Mouse (Mus musculus): Measurements from ENCODE around the gene Ubtd2. TPM values are rescaled to one million over a fixed set of nuclear protein-coding genes. Genes with fewer than 3 reads are reported as not detected.

Ubtd2 gene
- total RNA-seq, 2 experiments from 2014 or later: 65.6 to 68.6 TPM

DNA sequence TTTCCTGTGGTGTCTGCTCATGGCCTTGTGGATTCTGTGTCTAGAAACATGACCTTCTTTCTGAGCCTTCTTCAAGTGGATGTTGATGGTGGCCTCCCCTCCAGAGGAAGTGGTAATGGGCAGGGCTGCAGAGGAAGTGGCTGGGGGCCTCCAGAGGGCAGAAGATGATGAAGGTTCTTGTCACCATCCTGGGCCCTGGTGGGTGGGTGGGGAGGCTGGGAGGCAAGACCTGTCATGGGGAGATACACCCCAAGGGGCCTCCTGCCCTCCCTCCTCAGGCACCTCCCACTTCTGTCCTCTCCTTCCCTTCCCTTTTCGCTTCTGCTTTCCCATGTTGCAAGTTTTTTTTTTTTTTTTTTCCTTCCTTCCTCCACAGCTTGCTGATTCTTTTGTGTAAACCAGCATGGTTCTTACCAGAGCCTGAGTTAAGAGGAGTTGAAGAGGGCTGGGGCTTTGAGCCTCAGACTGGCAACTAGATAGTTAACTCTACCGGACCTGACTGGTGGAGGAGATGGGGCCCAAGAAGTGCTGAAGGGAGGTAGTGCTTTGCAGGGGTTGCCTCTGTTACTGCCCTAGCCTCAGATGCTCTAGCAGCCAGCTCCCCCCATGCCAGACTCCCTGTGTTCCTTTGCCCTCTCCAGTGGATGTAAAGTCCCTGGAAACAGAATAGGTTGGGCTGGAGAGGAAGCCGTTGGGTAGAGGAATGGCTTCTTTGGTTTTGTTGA is 87.7 kb downstream of the Ubtd2 start:
- intact Hi-C loops (cut with DNase I): no loop called here
- no peak for DNase-seq

DNA sequence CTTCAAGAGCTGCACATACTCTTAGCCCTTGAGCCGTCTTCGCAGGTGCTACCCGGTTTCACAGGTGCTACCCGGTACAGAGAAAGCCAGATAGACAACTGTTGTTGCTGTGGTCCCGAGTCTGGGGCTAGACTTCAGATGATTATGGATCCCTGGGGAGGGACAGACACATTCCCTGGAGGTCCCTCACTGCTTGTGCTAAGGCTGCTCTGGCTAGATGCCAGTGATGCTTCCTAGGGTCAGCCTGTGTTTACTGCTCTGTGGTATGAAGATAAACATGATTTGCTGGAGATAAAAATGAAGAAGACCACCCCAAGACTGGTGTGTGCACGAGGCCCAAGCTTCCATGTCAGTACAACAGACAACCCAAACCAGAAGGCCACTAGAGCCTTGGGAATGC is 88.9 kb downstream of the Ubtd2 start:
- DNase-seq: no peak

DNA sequence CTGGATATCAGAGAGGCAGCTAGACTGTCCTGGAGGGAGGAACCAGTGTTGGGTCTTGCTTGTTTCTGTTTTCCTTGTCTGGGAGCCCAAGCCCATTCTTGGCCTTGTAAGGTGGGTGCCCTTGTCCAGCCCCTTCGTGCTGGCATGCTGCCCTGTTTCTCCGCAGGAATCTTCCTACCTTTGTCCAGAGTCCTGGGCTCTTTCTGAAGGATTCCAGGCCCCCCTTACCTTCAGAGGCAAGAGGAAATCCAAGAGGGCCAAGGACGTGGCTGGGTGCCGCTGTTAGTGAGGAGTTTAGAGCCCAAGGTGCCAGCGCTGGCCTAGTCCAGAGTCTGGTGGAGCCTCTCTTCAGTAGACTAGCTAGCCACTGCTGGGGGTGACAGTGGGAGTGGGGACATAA is 89.3 kb downstream of the Ubtd2 start:
- no peak for DNase-seq

More for the DNA sequence above, 88.9 kb downstream of the Ubtd2 start:
- intact Hi-C loops (cut with DNase I): no loop called here

DNA sequence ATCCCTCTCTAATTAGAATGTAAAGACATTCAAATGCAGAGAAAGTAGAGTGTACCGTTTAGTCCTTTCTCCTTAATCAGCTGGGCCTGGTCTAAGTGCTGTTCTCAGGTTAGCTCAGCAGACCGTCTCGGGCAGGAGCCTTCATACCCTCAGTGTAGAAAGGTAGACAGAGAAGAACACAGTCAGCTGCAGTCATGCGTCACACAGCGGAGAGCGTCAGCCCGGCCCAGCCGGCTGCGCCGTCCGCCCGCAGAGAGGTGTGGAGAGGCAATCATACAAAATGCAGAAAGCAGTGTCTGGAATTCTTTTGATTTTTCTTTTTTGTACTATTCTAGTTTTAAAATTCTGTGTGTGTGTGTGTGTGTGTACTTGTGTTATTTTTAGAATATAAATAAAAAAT is 90.4 kb downstream of the Ubtd2 start:
- DNase-seq: no peak
- intact Hi-C loops (cut with DNase I): no loop called here

More for the DNA sequence above, 89.3 kb downstream of the Ubtd2 start:
- intact Hi-C loops (cut with DNase I): no loop called here

DNA sequence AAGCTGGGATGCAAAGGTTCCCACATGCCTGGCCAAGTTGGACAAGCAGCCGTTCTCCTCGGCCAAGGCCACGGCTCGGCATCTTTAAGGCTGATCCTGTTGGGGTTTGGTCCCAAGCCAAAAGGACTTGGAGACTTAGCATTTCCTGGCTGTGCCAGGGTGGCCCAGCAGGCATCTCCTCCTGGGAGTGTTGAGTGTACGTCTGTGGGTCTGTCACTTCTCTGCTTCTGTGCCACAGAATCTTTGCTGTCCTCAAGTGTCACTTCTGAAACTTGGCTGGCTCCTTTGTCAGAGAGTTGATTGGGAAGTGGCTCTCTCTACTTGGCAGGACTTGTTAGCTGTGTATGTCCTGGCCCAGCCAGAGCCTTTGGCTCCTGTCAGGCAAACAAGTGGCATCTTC is 91.3 kb downstream of the Ubtd2 start:
- peak; percentile 85 for DNase-seq
- intact Hi-C loops (cut with DNase I): no loop called here

DNA sequence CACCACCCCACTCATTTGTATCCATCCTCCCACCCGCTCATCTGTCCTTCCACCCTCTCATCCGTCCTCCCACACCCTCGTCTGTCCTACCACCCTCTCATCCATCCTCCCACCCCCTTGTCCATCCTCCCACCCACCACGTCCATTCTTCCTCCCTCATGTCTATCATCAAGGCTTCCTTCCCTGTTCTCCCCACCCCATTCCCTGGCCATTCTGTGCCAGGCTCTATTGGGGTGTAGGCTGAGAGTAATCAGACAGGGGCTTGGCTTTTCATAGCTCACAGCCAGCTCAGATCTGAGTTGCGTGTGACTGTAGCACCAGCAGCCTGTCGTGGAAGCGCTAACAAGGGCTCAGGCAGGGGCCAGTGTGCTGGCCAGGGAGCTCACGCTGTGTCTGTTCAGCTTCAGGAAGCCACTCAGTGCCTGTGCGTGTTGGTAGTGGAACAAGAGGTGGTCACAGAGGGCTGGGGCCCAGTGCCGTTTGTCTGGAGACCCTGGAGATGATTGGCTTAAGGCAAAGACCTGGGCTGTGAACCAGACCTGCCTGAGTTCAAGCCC is 92.3 kb downstream of the Ubtd2 start:
- intact Hi-C loops (cut with DNase I): no loop called here
- DNase-seq: no peak

DNA sequence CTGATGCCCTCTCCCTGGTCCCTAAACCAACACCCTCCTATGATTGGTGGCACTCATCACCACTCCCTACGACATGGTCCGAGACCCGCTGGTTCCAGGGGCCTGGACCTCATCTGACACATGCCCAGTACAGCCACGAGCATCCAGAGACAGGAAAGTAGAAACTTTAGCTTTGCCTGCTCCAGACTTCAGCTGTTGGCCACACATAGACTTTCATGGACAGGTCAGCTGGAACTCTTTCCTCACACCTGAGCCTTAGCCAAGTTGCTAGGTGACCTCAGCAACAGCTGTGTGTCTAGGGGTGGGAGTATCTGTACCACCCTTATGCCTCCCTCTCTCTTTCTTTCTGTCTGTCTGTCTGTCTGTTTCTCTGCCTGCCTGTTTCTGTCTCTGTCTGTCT is 93.1 kb downstream of the Ubtd2 start:
- intact Hi-C loops (cut with DNase I): no loop called here
- DNase-seq: no peak

DNA sequence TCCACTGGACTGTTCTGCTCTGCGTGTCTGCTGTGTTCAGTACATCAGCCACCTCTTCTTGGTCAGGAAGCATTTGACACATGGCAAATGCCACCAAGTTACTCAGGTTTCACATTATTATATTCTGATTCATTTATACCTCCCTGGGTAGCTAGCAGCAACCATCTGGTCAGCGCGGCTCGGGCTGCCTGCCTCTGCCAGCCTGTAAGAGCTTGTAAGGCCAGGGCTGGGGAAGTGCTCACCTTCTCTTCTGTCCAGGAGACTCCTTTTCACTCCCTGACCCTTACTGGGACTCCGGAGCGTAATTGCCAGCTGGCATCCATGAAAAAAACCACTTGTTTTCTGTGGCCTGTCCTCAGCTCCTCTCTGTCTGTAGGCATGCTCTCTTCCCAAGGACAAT is 94.1 kb downstream of the Ubtd2 start:
- intact Hi-C loops (cut with DNase I): no loop called here
- no peak for DNase-seq

DNA sequence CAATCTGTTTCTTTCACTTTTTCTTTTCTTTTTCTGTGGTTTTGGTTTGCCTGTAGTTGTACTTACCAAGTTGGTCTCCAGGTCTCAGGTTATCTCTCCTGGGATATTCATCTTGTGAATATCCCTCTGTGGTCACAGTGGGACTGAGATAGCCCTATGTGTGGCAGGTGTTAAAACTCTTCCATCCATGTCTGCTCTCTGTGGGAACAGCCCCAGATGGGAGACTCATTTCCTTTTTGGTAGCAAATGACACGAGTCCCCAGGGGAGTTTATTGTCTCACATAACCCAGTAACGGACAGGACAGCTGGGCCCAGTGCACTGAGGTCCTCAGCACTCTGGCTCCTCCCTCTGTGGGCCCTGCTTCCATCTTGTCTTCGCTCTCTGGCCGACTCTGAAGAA is 94.9 kb downstream of the Ubtd2 start:
- intact Hi-C loops (cut with DNase I): no loop called here
- no peak for DNase-seq

DNA sequence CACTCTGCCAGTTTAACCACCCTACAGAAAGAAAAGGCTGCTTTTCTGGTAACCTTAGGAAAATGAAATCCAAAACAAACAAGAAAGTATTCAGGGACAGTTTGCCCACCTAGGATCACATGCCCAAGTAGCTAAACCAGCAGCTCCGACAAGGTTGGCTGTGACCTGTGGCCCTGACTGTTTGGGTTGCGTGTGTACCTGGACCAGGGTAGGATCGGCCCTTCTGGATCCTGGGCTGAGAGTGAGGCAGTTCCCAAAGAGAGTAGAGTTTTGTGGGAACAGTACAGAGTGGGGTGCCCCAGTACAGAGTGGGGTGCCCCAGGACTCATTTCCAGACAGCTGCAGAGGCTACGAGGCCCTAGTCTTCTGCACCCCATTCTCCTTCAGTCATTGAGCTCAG is 95.9 kb downstream of the Ubtd2 start:
- DNase-seq: no peak
- intact Hi-C loops (cut with DNase I): no loop called here

DNA sequence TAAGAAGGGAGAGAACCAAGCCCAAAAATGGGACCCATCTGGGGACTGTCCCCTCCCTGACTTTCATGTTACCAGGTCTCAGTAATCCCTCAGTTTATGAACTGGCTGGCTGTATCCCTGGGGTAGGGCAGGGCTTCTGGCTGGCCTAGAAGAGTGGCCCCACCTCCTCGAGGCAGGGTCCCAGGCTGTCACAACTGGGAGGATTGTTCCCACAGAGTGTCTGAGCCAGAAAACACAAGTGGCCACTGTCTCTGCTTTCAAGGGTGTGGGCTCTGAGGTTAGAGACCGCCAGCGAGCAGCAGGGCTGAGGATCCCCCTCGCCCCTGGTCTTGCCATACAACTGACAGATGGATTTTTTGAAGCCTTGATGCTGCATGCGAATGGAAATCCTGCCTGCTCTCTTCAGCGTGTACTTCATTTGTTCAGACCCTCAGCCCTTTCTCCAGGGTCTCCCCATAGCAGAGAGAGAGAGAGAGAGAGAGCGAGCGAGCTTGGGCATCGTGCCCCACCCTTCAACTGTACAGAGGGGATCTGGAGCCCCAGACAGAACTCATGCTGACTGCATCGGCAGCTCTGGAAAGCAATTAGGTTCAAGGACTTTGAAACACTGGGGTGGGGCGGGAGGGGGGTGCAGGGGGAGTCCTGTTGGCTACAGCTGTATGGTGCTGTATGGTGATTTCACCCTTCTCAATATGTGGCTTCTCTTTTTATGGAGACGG is 96.6 kb downstream of the Ubtd2 start:
- peak; percentile 62 for DNase-seq

DNA sequence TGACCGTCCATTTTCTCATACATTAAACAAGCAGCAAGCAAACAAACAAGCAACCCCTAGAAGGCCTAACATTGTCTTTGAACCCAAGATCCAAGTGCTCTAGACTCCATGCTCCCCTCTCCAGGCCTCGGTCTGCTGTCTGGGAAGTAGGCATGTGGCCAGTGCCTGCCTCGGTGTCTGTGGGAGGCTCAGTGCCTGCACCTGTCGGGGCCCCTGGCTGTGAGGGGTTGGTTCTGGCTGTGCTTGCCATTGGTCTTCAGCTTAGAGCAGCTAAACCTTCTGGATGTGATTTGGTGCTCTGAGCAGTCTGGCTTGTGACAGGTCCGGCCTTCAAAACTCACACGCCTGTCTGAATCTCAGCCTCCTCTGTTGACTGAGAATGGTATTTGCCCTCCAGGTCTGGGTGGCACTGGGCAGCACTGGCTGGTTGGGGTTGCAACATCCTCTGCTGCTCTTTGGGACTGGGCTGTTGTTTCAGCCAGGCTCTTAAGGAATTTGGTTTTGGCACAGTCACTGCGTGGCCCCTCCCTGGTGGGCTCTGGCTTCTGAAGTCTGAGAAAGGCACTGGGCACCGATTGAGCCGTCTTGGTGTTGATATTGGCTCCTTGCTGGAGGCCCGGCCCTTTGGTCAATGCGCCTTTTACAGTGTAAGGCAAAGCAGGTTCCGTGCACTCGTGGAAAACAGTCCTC is 97.4 kb downstream of the Ubtd2 start:
- DNase-seq: no peak
- intact Hi-C loops (cut with DNase I): no loop called here

More for the DNA sequence above, 96.6 kb downstream of the Ubtd2 start:
- intact Hi-C loops (cut with DNase I): no loop called here

DNA sequence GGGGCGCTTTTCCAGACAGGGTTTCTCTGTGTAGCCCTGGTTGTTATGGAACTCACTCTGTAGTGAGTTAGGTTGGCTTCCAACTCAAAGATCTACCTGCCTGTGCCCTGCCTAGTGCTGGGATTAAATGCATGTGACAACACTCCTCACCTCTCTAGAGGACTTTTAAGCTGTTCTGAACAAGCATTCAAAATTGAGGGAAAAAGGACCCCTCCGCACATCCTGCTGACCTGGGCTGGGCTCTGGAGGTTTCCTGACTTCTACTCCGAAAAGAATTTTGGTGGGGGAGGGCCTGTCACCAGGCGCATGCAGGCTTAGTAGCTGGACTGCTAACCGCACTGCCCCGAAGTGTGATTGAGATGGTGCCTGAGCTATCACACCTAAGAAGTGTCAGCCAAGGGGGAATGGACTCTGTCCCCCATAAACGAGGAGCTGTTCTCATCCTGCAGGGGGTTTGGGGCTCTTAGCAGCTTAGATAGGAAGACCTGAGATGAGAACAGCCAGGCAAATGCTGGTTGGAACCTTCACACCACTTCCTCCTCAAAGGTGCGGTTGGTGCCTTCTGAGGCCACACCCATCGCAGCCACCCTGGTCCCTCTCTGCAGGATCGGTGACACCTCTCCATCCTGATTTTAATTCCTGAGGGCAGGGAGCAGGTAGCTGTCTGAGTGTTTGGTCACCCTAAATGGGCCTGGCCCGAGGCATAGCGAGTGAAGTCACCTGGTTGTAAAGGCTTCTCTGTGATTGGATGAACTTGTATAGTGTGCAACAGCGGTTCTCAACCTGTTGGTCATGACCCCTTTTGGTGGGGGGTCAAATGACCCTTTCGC is 98.4 kb downstream of the Ubtd2 start:
- intact Hi-C loops (cut with DNase I): no loop called here

DNA sequence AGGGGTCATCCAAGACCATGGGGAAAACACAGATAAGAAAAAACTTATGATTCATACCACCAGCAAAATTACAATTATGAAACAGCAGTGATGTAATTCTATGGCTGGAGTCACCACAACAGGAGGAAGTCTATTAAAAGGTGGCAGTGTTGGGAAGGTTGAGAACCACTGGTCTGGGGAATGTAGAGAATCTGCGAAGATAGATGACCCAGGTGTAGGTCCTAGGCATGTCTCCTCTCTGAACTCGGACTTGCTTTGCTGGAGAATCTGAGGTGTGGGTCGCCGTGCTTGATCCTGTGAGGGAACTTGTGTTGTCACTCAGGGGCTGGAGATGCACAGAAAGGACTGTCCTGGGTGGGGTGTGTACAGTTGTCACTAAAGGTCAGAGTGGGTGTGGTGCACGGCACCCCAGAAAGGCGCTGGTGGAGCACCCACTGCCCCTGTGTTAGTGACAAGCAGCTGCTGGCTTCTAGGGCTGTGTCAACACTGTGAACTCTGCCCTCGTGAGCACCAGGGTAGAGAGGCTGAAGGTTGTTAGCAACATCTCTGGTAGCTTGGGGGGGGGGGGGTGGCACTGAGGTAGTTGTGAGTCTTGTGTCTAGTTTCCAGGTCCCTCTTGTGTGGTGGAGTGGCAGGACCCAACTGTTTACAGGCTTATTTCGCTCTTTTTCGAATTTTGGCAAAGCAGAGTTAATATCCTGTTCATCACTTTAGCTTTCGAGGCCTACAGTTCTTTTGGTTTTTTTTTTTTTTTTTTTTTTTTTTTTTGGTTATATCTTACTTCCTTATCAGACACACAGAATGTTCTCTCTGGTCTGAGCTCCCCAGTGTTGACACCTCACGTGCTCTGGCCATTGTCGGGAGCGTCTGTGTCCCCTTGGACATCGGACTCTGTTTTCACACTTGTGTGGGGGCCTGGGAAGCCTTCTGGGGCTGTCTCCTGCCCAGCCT is 99.2 kb downstream of the Ubtd2 start:
- no peak for DNase-seq
- intact Hi-C loops (cut with DNase I): no loop called here

More for the DNA sequence above, 98.4 kb downstream of the Ubtd2 start:
- no peak for DNase-seq

DNA sequence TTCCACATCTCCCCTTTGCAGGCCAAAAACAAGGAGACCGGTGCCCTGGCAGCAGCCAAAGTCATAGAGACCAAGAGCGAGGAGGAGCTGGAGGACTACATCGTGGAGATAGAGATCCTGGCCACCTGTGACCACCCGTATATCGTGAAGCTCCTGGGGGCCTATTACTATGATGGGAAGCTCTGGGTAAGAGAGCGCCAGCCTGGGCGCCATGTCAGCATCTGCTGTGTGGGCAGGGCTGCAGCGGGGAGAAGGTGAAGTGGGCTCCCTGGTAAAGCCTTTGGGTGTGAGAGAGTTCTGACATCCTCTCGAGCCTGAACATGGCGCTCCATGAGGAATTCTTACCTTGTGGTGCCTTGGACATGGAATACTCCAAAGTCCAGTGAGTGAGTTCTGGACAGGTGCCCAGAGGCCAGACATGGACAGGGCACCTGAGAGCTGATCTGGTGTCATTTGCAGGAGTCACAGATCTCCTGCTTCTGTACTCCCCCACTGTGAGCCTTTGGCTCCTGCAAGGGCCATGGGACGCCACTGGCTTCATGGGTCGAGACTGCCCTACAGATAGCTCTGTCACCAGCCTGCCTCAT is 100.0 kb downstream of the Ubtd2 start:
- DNase-seq: no peak
- intact Hi-C loops (cut with DNase I): no loop called here

DNA sequence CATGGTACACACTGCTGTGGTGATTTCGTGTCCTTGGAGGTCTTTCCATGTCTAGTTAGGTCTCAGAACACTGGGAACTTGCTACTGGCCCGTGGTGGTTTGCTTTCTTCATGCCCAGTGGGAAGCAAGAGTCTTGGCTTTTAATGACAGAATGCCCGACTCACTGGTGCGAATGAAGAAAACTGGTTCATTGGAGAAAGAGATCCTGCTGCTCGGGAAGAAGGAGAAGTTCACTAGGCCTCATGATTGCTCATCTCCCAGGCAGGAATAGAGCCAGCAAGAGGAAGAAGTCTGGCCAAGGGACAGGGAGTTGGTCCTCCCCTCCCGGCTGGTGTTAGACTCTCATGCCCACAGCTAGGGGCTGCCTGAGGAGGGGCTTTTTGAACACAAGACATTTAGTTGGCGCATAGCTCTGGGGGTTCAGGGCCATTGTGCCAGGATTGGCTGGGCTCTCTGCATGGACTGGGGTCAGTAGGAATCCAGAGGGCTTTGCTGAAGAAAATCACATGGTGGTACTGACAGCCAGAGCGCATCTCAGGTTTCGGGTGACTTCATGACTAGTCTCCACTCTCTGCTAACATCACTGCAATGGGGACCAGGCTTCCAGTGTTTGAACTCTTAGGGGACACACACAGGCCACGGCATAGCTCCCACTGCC is 101.3 kb downstream of the Ubtd2 start:
- intact Hi-C loops (cut with DNase I): no loop called here
- DNase-seq: peak; percentile 63

DNA sequence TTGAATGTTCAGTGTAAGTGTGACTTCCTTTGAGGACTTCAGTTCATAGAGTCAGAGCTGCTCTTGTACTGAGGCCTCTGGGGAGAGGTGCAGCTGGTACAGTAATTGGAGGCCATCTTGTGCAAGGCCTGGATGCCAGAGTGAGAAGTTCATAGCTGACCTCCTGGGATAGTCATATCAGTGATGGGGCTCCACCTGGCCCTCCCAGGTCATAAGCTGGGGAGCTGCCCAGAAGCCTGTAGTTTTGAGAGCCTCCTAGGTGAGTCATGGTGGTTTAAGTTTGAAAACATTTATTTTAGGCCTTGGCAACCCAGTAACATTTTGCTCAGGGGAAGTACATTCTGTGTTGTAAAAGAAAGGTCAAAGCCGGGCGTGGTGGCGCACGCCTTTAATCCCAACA is 102.9 kb downstream of the Ubtd2 start:
- intact Hi-C loops (cut with DNase I): no loop called here
- no peak for DNase-seq

DNA sequence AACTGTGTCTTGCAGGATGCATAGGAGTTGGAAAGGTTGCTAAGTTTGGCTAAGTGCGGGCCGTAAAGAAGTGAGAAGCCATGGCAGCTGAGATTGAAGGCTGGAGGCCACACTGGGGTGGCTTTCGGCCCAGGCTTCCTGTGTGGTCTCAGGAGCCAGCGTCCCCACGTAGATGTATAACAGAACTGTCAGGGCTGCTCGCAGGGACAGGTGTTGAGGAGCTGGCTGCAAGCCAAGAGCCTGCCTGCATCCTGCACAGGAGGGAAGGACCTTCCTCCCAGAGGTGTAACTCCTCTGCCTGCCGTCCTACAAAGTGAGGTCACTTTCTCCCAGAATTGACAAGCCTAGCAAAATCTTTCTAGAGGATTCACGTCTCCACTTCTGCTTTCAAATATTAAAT is 103.5 kb downstream of the Ubtd2 start:
- intact Hi-C loops (cut with DNase I): no loop called here
- no peak for DNase-seq

Measured in left cerebral cortex, postnatal 4 days (tissue).